Mouse (Mus musculus): ENCODE measurements around the gene Kcnj9. TPM values are rescaled to one million over a fixed set of nuclear protein-coding genes. Genes with fewer than 3 reads are reported as not detected.

Gene Kcnj9
- polyA plus RNA-seq, 1 experiment = 116 TPM

- TF ChIP-seq POLR2A (IDR thresholded peaks at IDR 0.05; ENCODE audit: borderline replicate concordance, insufficient read depth, low read length) = no peak
- TF ChIP-seq CTCF (IDR thresholded peaks at IDR 0.05; ENCODE audit: borderline replicate concordance, insufficient read depth, low read depth, low read length) = peak; percentile 58; the same call in 1 of the 2 replicates
These were observed 4.4 kb upstream of the Kcnj9 start for GRCm38 (mm10) chr1:172333512-172333911.

GRCm38 (mm10) chr1:172332925-172333324, 3.8 kb upstream of the Kcnj9 start:
- no peak overlapping the region for H3K27ac ChIP-seq (ENCODE audit: insufficient read depth, low read length)
- H3K27me3 ChIP-seq (ENCODE audit: control insufficient read depth, insufficient read depth, low read length) = no peaks in the 10 kb centered on the region
- 96% methylated on average over 2 of the region's 2 CpGs for WGBS
- no peak overlapping the region for H3K4me3 ChIP-seq (replicated peaks; ENCODE audit: insufficient read depth, low read depth, low read length)
- DNase-seq = no peak
- TF ChIP-seq CTCF (IDR thresholded peaks at IDR 0.05; ENCODE audit: borderline replicate concordance, insufficient read depth, low read depth, low read length) (no peak), POLR2A (IDR thresholded peaks at IDR 0.05; ENCODE audit: borderline replicate concordance, insufficient read depth, low read length) (no peak)
- peaks cover 22% of the 10 kb centered on the region for H3K4me1 ChIP-seq (ENCODE audit: control insufficient read depth, insufficient read depth, low read length)

More at GRCm38 (mm10) chr1:172333512-172333911, 4.4 kb upstream of the Kcnj9 start:
- WGBS = 31% methylated on average over 3 of the region's 3 CpGs
- H3K4me1 ChIP-seq (ENCODE audit: control insufficient read depth, insufficient read depth, low read length) = peaks cover 22% of the 10 kb centered on the region
- H3K4me3 ChIP-seq (replicated peaks; ENCODE audit: insufficient read depth, low read depth, low read length) = no peak overlapping the region
- DNase-seq = peak; percentile 33 to 43
- no peaks in the 10 kb centered on the region for H3K27me3 ChIP-seq (ENCODE audit: control insufficient read depth, insufficient read depth, low read length)
- H3K27ac ChIP-seq (ENCODE audit: insufficient read depth, low read length) = no peak overlapping the region

DNA sequence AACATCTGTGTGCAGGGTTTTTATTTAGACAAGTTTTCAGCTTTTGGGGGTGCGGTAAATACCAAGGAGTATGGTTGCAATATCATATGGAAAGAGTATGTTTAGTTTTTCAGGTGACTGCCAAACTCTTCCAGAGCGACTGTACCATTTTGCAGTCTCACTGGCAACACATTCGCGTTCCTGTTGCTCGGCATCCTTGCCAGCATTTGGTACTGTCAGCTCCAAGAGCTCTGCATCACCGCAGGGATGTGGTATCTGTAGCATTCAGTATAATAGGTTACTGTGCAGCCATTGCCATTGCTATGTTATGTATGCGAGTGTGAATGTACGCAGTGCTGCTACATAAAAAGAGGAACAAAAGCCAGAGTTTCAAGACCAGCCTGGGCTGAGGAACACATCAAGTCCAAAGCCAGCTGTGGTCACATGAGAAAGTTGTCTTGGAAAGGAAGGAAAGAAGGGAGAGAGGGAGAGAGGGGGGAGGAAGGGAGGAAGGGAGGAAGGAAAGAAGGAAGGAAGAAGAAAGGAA, 2.4 kb upstream of the Kcnj9 start:
- H3K27ac ChIP-seq (ENCODE audit: insufficient read depth, low read length) = 0 out of 2 replicates have a peak overlapping the region, but pooled peaks have one; percentile 46
- H3K4me1 ChIP-seq (ENCODE audit: control insufficient read depth, insufficient read depth, low read length) = peaks cover 19% of the 10 kb centered on the region
- no peaks in the 10 kb centered on the region for H3K27me3 ChIP-seq (ENCODE audit: control insufficient read depth, insufficient read depth, low read length)
- DNase-seq = peak; percentile 39 to 67
- 22% methylated on average over 8 of the region's 8 CpGs for WGBS
- H3K4me3 ChIP-seq (replicated peaks; ENCODE audit: insufficient read depth, low read depth, low read length) = no peak overlapping the region
- TF ChIP-seq POLR2A (IDR thresholded peaks at IDR 0.05; ENCODE audit: borderline replicate concordance, insufficient read depth, low read length) = no peak
- TF ChIP-seq CTCF (IDR thresholded peaks at IDR 0.05; ENCODE audit: borderline replicate concordance, insufficient read depth, low read depth, low read length) = no peak

DNA sequence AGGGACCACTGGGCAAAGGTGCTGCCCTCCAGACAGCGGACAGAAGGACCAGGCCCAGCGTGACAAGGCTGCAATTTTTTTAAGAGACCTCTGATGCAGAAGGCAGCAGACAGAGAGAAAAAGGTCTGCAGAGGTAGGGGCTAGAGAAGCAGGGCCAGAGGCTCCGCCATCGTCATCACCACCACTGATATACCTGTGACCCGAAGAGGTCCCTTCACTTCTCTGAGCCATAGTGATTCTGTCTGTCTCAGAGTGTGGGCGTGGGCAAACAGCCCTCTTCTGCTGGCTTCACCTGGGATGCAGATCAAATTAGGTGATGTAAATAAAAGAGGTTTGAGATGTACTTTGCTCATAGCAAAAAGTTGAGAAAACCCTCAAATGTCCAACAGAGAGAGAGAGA, 498 bp upstream of the Kcnj9 start:
- Histone ChIP-seq H3K4me3 (replicated peaks; ENCODE audit: insufficient read depth, low read depth, low read length) (peak overlapping the region; percentile 98), H3K27ac (ENCODE audit: insufficient read depth, low read length) (peak overlapping the region; percentile 98), H3K27me3 (ENCODE audit: control insufficient read depth, insufficient read depth, low read length) (no peaks in the 10 kb centered on the region), H3K4me1 (ENCODE audit: control insufficient read depth, insufficient read depth, low read length) (peaks cover 28% of the 10 kb centered on the region)
- no peak for DNase-seq
- no peak for TF ChIP-seq POLR2A (IDR thresholded peaks at IDR 0.05; ENCODE audit: borderline replicate concordance, insufficient read depth, low read length)
- TF ChIP-seq CTCF (IDR thresholded peaks at IDR 0.05; ENCODE audit: borderline replicate concordance, insufficient read depth, low read depth, low read length) = no peak
- 19% methylated on average over 6 of the region's 6 CpGs for WGBS

DNA sequence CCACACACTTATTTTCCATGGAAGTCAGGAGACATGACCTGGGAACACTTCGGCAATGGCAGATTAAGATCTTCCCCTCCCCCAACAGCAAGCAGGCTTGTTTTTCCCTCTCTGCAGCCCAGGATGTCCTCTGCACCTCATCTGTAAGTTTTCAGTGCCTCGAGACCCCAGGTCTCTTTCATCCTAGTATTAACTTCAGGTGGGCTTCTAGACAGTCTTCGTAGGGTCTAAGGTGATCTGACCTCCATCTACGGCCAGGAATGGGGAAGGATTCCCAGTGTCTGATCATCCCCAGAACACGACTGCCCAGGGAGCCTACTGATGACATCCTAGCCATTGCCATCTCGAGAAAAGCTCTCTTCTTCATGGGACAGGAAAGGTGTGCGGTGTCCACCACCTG, 657 bp downstream of the Kcnj9 start:
- no peak for TF ChIP-seq CTCF (IDR thresholded peaks at IDR 0.05; ENCODE audit: borderline replicate concordance, insufficient read depth, low read depth, low read length)
- TF ChIP-seq POLR2A (IDR thresholded peaks at IDR 0.05; ENCODE audit: borderline replicate concordance, insufficient read depth, low read length) = 0 out of 2 replicates have a peak, but pooled peaks have one; percentile 9
- Histone ChIP-seq H3K27ac (ENCODE audit: insufficient read depth, low read length) (peak overlapping the region; percentile 98), H3K4me1 (ENCODE audit: control insufficient read depth, insufficient read depth, low read length) (peaks cover 30% of the 10 kb centered on the region), H3K27me3 (ENCODE audit: control insufficient read depth, insufficient read depth, low read length) (no peaks in the 10 kb centered on the region), H3K4me3 (replicated peaks; ENCODE audit: insufficient read depth, low read depth, low read length) (peak overlapping the region; percentile 98)
- WGBS = 13% methylated on average over 7 of the region's 7 CpGs
- peak; percentile 61 to 67 for DNase-seq

- DNase-seq = peak in 1 of 2 experiments; percentile 73
- H3K4me3 ChIP-seq (replicated peaks; ENCODE audit: insufficient read depth, low read depth, low read length) = peak overlapping the region; percentile 98
- H3K4me1 ChIP-seq (ENCODE audit: control insufficient read depth, insufficient read depth, low read length) = peaks cover 30% of the 10 kb centered on the region
- no peak for TF ChIP-seq CTCF (IDR thresholded peaks at IDR 0.05; ENCODE audit: borderline replicate concordance, insufficient read depth, low read depth, low read length)
- TF ChIP-seq POLR2A (IDR thresholded peaks at IDR 0.05; ENCODE audit: borderline replicate concordance, insufficient read depth, low read length) = 0 out of 2 replicates have a peak, but pooled peaks have one; percentile 14
- WGBS = 12% methylated on average over 3 of the region's 3 CpGs
- no peaks in the 10 kb centered on the region for H3K27me3 ChIP-seq (ENCODE audit: control insufficient read depth, insufficient read depth, low read length)
- peak overlapping the region; percentile 98 for H3K27ac ChIP-seq (ENCODE audit: insufficient read depth, low read length)
These were observed 1.1 kb downstream of the Kcnj9 start for GRCm38 (mm10) chr1:172328041-172328440.

DNA sequence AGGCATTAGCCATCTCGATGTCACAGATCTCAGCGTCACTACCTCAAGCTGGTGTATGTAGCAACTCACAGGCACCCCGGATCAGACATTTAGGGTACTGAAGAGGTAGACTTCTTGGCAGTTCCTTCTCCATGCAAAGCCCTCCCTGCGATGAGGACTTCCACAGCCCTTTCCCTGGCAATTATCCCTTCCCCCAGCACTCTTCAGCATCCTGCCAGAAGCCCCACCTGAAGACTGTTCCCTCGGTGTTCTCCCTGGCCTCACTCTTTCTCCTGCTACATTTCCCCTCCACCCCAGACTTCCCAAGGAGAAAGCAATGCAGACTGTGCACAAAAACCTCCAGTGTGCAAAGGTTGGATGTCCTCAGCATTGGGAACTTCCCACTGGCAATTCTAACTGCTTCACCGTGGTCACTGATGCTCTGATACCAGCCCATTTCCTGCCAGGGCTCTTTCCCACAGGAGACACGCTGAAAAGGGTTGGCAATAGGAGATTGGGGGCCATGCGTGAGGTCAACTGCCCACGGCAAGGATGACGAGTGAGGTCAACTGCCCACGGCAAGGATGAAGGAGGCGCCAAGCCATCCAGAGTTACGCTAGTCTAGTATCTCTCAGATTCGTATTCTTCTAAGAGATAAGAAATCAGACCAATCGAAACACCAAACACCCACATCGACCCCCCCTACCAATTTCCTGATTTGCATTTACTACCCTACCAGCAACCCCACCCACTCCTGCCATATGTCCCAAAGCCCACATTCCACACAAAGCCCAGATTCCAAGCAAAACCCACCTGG, 1.7 kb downstream of the Kcnj9 start:
- TF ChIP-seq CTCF (IDR thresholded peaks at IDR 0.05; ENCODE audit: borderline replicate concordance, insufficient read depth, low read depth, low read length) (no peak), POLR2A (IDR thresholded peaks at IDR 0.05; ENCODE audit: borderline replicate concordance, insufficient read depth, low read length) (no peak)
- Histone ChIP-seq H3K27me3 (ENCODE audit: control insufficient read depth, insufficient read depth, low read length) (no peaks in the 10 kb centered on the region), H3K4me3 (replicated peaks; ENCODE audit: insufficient read depth, low read depth, low read length) (peak overlapping the region; percentile 98), H3K4me1 (ENCODE audit: control insufficient read depth, insufficient read depth, low read length) (peaks cover 36% of the 10 kb centered on the region), H3K27ac (ENCODE audit: insufficient read depth, low read length) (peak overlapping the region; percentile 98)
- 23% methylated on average over 16 of the region's 16 CpGs for WGBS
- DNase-seq = peak; percentile 50 to 58
